Mouse (Mus musculus): Measurements from ENCODE around the gene Hpcal1. TPM values are rescaled to one million over a fixed set of nuclear protein-coding genes. Genes with fewer than 3 reads are reported as not detected.

Hpcal1 gene
- total RNA-seq (2023) = 100 to 1,000 TPM; 119 to 142 TPM

GRCm38 (mm10) chr12:17690564-17691281 lies at the start of gene Hpcal1:
Gene Hpcal1 (plus strand): TSS chr12:17690856.

Other genes with a start within 250 kb of the Hpcal1 start
- 100 to 1,000 TPM; 357 to 543 TPM for gene Odc1, start 146.1 kb upstream of the Hpcal1 start, total RNA-seq (2023)